Mouse (Mus musculus): ENCODE data around the gene Exoc6b.

Gene Exoc6b

GRCm38 (mm10) chr6:84708631-84709030, 360.7 kb downstream of the Exoc6b start:
- DNase-seq, result no peak

GRCm38 (mm10) chr6:84699579-84699978, 369.7 kb downstream of the Exoc6b start:
- no peak for DNase-seq

GRCm38 (mm10) chr6:84698288-84698673, 371.0 kb downstream of the Exoc6b start:
- no peak for DNase-seq

GRCm38 (mm10) chr6:84697474-84698287, 371.6 kb downstream of the Exoc6b start:
- DNase-seq, result peak; percentile 19 to 43

GRCm38 (mm10) chr6:84693844-84694243, 375.5 kb downstream of the Exoc6b start:
- no peak for DNase-seq

- DNase-seq, result no peak
These were observed 376.1 kb downstream of the Exoc6b start for GRCm38 (mm10) chr6:84693204-84693603.

- no peak for DNase-seq
These were observed 377.4 kb downstream of the Exoc6b start for GRCm38 (mm10) chr6:84691907-84692306.

- DNase-seq, result no peak
These were observed 391.5 kb downstream of the Exoc6b start for GRCm38 (mm10) chr6:84677770-84678169.

- DNase-seq, result no peak
These were observed 394.4 kb downstream of the Exoc6b start for GRCm38 (mm10) chr6:84674936-84675335.

GRCm38 (mm10) chr6:84674136-84674535, 395.2 kb downstream of the Exoc6b start:
- no peak for DNase-seq

- no peak for DNase-seq
These were observed 407.7 kb downstream of the Exoc6b start for GRCm38 (mm10) chr6:84661451-84662112.

GRCm38 (mm10) chr6:84660982-84661381, 408.3 kb downstream of the Exoc6b start:
- no peak for DNase-seq

GRCm38 (mm10) chr6:84657091-84657490, 412.2 kb downstream of the Exoc6b start:
- no peak for DNase-seq

- DNase-seq, result peak in 1 of 2 experiments; percentile 13
These were observed 412.6 kb downstream of the Exoc6b start for GRCm38 (mm10) chr6:84656680-84657079.

GRCm38 (mm10) chr6:84651902-84652301, 417.4 kb downstream of the Exoc6b start:
- no peak for DNase-seq

GRCm38 (mm10) chr6:84647197-84647596, 422.1 kb downstream of the Exoc6b start:
- no peak for DNase-seq

- DNase-seq, result no peak
These were observed 422.6 kb downstream of the Exoc6b start for GRCm38 (mm10) chr6:84646696-84647095.

GRCm38 (mm10) chr6:84641062-84641431, 428.3 kb downstream of the Exoc6b start:
- no peak for DNase-seq

GRCm38 (mm10) chr6:84640324-84641061, 428.8 kb downstream of the Exoc6b start:
- peak; percentile 57 to 71 for DNase-seq

GRCm38 (mm10) chr6:84638206-84638605, 431.1 kb downstream of the Exoc6b start:
- DNase-seq, result peak; percentile 57 to 60

- DNase-seq, result no peak
These were observed 437.7 kb downstream of the Exoc6b start for GRCm38 (mm10) chr6:84631588-84631987.

GRCm38 (mm10) chr6:84630276-84630675, 439.0 kb downstream of the Exoc6b start:
- peak; percentile 12 to 39 for DNase-seq

GRCm38 (mm10) chr6:84628831-84629230, 440.5 kb downstream of the Exoc6b start:
- no peak for DNase-seq

- no peak for DNase-seq
These were observed 442.9 kb downstream of the Exoc6b start for GRCm38 (mm10) chr6:84626398-84626797.
